ENCODE assay signal across 8 mouse cellular contexts in genomic region chr1:121430183-121430937, GRCm38 (mm10). TPM values are rescaled to one million over a fixed set of nuclear protein-coding genes. Genes with fewer than 3 reads are reported as not detected.
DNase-seq lines count a peak whose midpoint lies in the region; ATAC-seq and TF ChIP-seq lines count a peak whose summit lies in the region.

No protein-coding gene starts in this region.

- ATAC-seq in lung, embryonic 14.5 days (ENCODE audit: insufficient read depth) = no peak
- no peak for ATAC-seq in embryonic facial prominence, embryonic 12.5 days (ENCODE audit: insufficient number of reproducible peaks, insufficient read depth, low FRiP score, low TSS enrichment)
- no peak for ATAC-seq in heart, embryonic 14.5 days (ENCODE audit: insufficient number of reproducible peaks, insufficient read depth, low FRiP score, low read depth)
- ATAC-seq in liver, embryonic 14.5 days (ENCODE audit: insufficient read depth) = no peak

- 19% methylated on average over 6 of the region's 6 CpGs for WGBS in lung, embryonic 14.5 days
- 22% methylated on average over 6 of the region's 6 CpGs for WGBS in embryonic facial prominence, embryonic 12.5 days
- WGBS in heart, embryonic 14.5 days = 19% methylated on average over 6 of the region's 6 CpGs
- 22% methylated on average over 6 of the region's 6 CpGs for WGBS in liver, embryonic 14.5 days (ENCODE audit: insufficient replicate concordance)

- DNase-seq in lung, embryonic 14.5 days = peak; percentile 31
- DNase-seq in lung, postnatal 14 days = no peak
- no peak for DNase-seq in liver, embryonic 14.5 days (ENCODE audit: low read depth in 3 of 3, low spot score in 3 of 3)
- DNase-seq in thymus, adult 18-20 months = no peak
- DNase-seq in thymus, postnatal 0 days (ENCODE audit: low spot score) = no peak
- no peak for DNase-seq in urinary bladder, adult 18-20 months (ENCODE audit: low spot score in 2 of 2)

- H3K27me3 ChIP-seq in lung, embryonic 14.5 days (ENCODE audit: insufficient read depth, low read length) = no peaks in the 10 kb centered on the region
- H3K27me3 ChIP-seq in embryonic facial prominence, embryonic 12.5 days = no peaks in the 10 kb centered on the region
- no peaks in the 10 kb centered on the region for H3K27me3 ChIP-seq in heart, embryonic 14.5 days (ENCODE audit: control insufficient read depth, insufficient read depth, low read length)
- no peaks in the 10 kb centered on the region for H3K27me3 ChIP-seq in liver, embryonic 14.5 days (ENCODE audit: control insufficient read depth, insufficient read depth, low read length)

- H3K9me3 ChIP-seq in lung, embryonic 14.5 days (ENCODE audit: low read depth, low read length) = no peaks in the 10 kb centered on the region
- H3K9me3 ChIP-seq in embryonic facial prominence, embryonic 12.5 days = no peaks in the 10 kb centered on the region
- H3K9me3 ChIP-seq in heart, embryonic 14.5 days (ENCODE audit: control insufficient read depth, low read length) = no peaks in the 10 kb centered on the region
- no peaks in the 10 kb centered on the region for H3K9me3 ChIP-seq in liver, embryonic 14.5 days (ENCODE audit: control insufficient read depth, low read length)

- H3K27ac ChIP-seq in lung, embryonic 14.5 days (ENCODE audit: low read depth) = peak overlapping the region; percentile 2; the same call in 1 of the 2 replicates
- H3K27ac ChIP-seq in embryonic facial prominence, embryonic 12.5 days = no peak overlapping the region
- H3K27ac ChIP-seq in heart, embryonic 14.5 days (replicated peaks in 1 of 2; ENCODE audit: control insufficient read depth in 1 of 2, insufficient read depth in 1 of 2, low read depth in 2 of 2, low read length in 2 of 2) = no peak overlapping the region
- H3K27ac ChIP-seq in liver, embryonic 14.5 days = no peak overlapping the region

- H3K36me3 ChIP-seq in lung, embryonic 14.5 days (ENCODE audit: insufficient read depth) = no peaks in the 10 kb centered on the region
- H3K36me3 ChIP-seq in embryonic facial prominence, embryonic 12.5 days = no peaks in the 10 kb centered on the region
- peaks cover 6% of the 10 kb centered on the region; the same call in 1 of the 2 replicates for H3K36me3 ChIP-seq in heart, embryonic 14.5 days (ENCODE audit: control insufficient read depth, insufficient read depth, low read length)
- no peaks in the 10 kb centered on the region for H3K36me3 ChIP-seq in liver, embryonic 14.5 days (replicated peaks; ENCODE audit: control insufficient read depth, insufficient read depth, low read depth)

- peak overlapping the region; percentile 79 for H3K4me3 ChIP-seq in lung, embryonic 14.5 days (ENCODE audit: low read depth, low read length)
- peak overlapping the region; percentile 88 for H3K4me3 ChIP-seq in embryonic facial prominence, embryonic 12.5 days
- peak overlapping the region in 1 of 2 experiments; percentile 80; a peak in 2 of 4 replicates for H3K4me3 ChIP-seq in heart, embryonic 14.5 days (ENCODE audit: control insufficient read depth in 1 of 2, insufficient read depth in 1 of 2, low read depth in 1 of 2, low read length in 2 of 2)
- H3K4me3 ChIP-seq in liver, embryonic 14.5 days (ENCODE audit: insufficient read depth in 1 of 2, low read depth in 2 of 2, low read length in 2 of 2) = peak overlapping the region in 1 of 2 experiments; percentile 74; a peak in 1 of 4 replicates

- peak overlapping the region; percentile 96 for H3K4me2 ChIP-seq in lung, embryonic 14.5 days
- H3K4me2 ChIP-seq in embryonic facial prominence, embryonic 12.5 days (replicated peaks) = peak overlapping the region; percentile 30
- H3K4me2 ChIP-seq in heart, embryonic 14.5 days (ENCODE audit: low read length) = peak overlapping the region; percentile 99
- peak overlapping the region; percentile 84 for H3K4me2 ChIP-seq in liver, embryonic 14.5 days (ENCODE audit: low read depth)

- TF ChIP-seq CTCF in lung, embryonic 14.5 days (IDR thresholded peaks at IDR 0.05; ENCODE audit: low read depth) = no peak
- TF ChIP-seq CTCF in liver, embryonic 14.5 days (IDR thresholded peaks at IDR 0.05; ENCODE audit: low read depth) = no peak

- H3K4me1 ChIP-seq in lung, embryonic 14.5 days (ENCODE audit: insufficient read depth) = no peaks in the 10 kb centered on the region
- peaks cover 7% of the 10 kb centered on the region; the same call in 1 of the 2 replicates for H3K4me1 ChIP-seq in embryonic facial prominence, embryonic 12.5 days
- H3K4me1 ChIP-seq in heart, embryonic 14.5 days (ENCODE audit: control insufficient read depth in 2 of 2, insufficient read depth in 2 of 2, low read length in 2 of 2) = peaks cover 0 to 14% of the 10 kb centered on the region in 2 experiments; a peak in 2 of 4 replicates
- peaks cover 0 to 5% of the 10 kb centered on the region in 2 experiments; a peak in 3 of 4 replicates for H3K4me1 ChIP-seq in liver, embryonic 14.5 days (replicated peaks; ENCODE audit: control insufficient read depth in 2 of 2, insufficient read depth in 2 of 2, low read length in 1 of 2)

- TF ChIP-seq EP300 in liver, embryonic 14.5 days (IDR thresholded peaks at IDR 0.05; ENCODE audit: low read depth) = no peak

- no peak overlapping the region for H3K9ac ChIP-seq in lung, embryonic 14.5 days
- H3K9ac ChIP-seq in embryonic facial prominence, embryonic 12.5 days = no peak overlapping the region
- H3K9ac ChIP-seq in heart, embryonic 14.5 days (ENCODE audit: low read length) = no peak overlapping the region
- no peak overlapping the region for H3K9ac ChIP-seq in liver, embryonic 14.5 days (replicated peaks)

RNA-seq across cellular contexts. Expression of gene Ccdc93, which starts 0.5 kb away (rescaled TPM):
- polyA plus RNA-seq in lung, embryonic 14.5 days (2014; fragmentation: Nextera tagmentation; extraction: Ambion mirVana) = 8.8 and 9.9 TPM in 2 replicates
- 16.3 and 17.3 TPM in 2 replicates for polyA plus RNA-seq in embryonic facial prominence, embryonic 12.5 days (2016; fragmentation: Nextera tagmentation; extraction: Ambion mirVana)
- polyA plus RNA-seq in heart, embryonic 14.5 days (2014; fragmentation: Nextera tagmentation; extraction: Ambion mirVana) = 6.4 and 8.2 TPM in 2 replicates
- polyA plus RNA-seq in liver, embryonic 14.5 days (2012; rRNA removed) = 1.7 and 2.7 TPM in 2 replicates
- 2.4 and 2.8 TPM in 2 replicates for polyA plus RNA-seq in liver, embryonic 14.5 days (2014; fragmentation: Nextera tagmentation; extraction: Ambion mirVana)
- polyA plus RNA-seq in thymus, postnatal 0 days (2015; fragmentation: Nextera tagmentation; extraction: Ambion mirVana) = 16.6 and 18.6 TPM in 2 replicates

Comparison
In these comparisons a context has a peak if more than half of its experiments do, and no peak if none do; other contexts are left out.
1. H3K4me2 ChIP-seq: peak in every context shown above with its lines; median percentile 99 in heart, embryonic 14.5 days; 96 in lung, embryonic 14.5 days; 84 in liver, embryonic 14.5 days; 30 in embryonic facial prominence, embryonic 12.5 days.